Mouse (Mus musculus): ENCODE data around the gene Tspan13.
A peak's percentile ranks its signal among the peaks of the same experiment; 100 is the strongest.

Gene Tspan13

GRCm38 (mm10) chr12:36042348-36042778 is at the start of gene Tspan13:
Tspan13 (minus strand) TSS chr12:36042500.
- peak; percentile 85 for DNase-seq (ENCODE audit: low read depth, low spot score)

GRCm38 (mm10) chr12:36091964-36092363 is 49.7 kb upstream of the Tspan13 start:
- DNase-seq (ENCODE audit: low read depth, low spot score), result no peak

GRCm38 (mm10) chr12:36089221-36089620 is 46.9 kb upstream of the Tspan13 start:
- no peak for DNase-seq (ENCODE audit: low read depth, low spot score)

DNA sequence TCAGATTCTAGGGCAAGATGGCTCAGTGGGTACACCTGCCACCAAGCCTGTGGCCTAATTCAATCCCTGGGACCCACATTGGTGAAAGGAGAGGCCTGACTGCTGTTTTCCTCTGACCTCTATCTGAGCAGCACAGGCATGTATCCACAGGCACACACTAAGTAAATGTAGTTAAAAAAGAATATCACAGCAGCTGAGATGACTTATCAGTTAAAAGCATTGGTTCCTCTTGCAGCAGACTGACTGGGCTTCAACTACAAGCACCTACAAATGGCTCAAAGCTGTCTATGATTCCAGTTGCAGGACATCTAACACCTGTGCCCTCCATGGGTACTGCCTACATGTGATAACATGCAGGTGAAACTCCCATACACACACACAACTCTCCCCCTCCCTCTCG is 46.5 kb upstream of the Tspan13 start:
- DNase-seq (ENCODE audit: low read depth, low spot score), result no peak

DNA sequence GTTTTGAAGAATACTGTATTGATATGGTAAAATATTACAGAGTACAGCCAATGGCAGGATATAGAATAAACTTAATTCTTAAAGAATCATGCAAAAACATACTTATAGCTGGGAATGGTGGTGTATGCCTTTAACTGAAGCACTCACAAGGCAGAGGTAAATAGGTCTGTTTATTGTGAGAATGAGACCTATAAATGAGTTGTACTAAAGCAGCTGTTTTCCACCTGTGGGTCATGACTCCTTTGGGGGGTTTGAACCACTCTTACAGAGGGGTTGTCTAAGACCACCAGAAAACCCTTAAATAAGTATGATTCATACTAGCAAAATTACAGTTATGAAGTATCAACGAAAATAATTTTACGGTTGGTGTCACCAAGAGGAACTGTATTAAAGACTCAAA is 43.1 kb upstream of the Tspan13 start:
- DNase-seq (ENCODE audit: low read depth, low spot score), result no peak

GRCm38 (mm10) chr12:36078101-36078899 is 36.0 kb upstream of the Tspan13 start:
- no peak for DNase-seq (ENCODE audit: low read depth, low spot score)

- DNase-seq (ENCODE audit: low read depth, low spot score), result no peak
Observed at GRCm38 (mm10) chr12:36072860-36073259, 30.6 kb upstream of the Tspan13 start.

GRCm38 (mm10) chr12:36070231-36070630 is 27.9 kb upstream of the Tspan13 start:
- DNase-seq (ENCODE audit: low read depth, low spot score), result no peak

GRCm38 (mm10) chr12:36067538-36067937 is 25.2 kb upstream of the Tspan13 start:
- DNase-seq (ENCODE audit: low read depth, low spot score), result no peak

DNA sequence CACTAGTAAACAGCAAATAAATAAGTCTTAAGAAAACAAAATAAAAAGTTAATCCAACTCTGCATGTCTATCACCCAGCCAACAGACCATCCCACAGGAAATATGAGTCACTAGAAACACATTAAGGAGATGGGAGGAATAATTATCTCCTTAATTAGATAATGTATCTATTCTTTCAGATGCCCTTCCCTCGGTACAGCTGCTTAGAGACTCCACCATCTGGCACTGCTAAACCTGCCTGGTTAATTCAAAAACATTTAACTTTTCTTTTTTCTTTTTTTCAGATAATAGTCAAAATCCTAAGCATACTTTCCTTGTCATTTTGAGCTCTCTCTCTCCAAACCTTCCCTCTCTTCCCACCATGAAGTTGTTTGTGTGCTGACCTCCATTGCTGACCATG is 23.6 kb upstream of the Tspan13 start:
- no peak for DNase-seq (ENCODE audit: low read depth, low spot score)

DNA sequence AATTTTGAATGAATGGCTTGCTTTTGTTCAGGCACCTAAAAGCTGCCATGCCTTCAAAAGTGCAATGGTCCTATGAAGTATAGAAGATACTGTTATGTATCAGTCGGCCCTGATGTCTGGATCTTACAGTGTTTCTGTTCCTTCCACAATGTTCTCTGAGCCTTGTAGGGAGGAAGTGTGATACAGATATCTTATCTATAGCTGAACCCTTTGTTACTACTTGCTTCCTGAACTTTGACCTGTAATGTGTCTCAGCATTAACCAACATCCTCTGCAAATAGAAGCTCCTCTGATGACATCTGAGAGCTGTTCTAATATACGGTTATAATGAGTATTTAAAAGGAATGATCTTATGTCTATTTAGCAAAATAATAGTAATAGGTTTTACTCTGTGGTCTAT is 15.4 kb upstream of the Tspan13 start:
- DNase-seq (ENCODE audit: low read depth, low spot score), result no peak

DNA sequence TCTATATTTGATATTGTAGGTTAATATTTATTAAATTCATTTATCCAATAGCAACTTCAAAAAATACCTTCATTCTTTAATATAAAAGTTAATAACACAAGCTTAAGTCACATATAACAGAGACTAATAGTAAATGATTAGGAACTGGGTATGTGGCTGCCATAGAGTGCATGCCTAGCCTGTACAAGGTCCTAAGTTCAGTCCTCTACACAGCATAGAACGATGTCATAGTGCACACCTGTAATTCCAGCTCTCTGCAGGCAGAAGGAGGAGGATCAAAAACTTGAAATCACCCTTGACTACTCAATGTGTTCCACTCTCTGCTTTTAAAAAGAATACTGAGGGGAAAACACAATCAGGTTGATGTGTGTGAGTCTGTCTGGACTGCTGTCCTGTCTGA is 8.0 kb upstream of the Tspan13 start:
- DNase-seq (ENCODE audit: low read depth, low spot score), result no peak

GRCm38 (mm10) chr12:36047593-36047992 is 5.3 kb upstream of the Tspan13 start:
- no peak for DNase-seq (ENCODE audit: low read depth, low spot score)

- DNase-seq (ENCODE audit: low read depth, low spot score), result no peak
Observed at GRCm38 (mm10) chr12:36046196-36046595, 3.9 kb upstream of the Tspan13 start.

DNA sequence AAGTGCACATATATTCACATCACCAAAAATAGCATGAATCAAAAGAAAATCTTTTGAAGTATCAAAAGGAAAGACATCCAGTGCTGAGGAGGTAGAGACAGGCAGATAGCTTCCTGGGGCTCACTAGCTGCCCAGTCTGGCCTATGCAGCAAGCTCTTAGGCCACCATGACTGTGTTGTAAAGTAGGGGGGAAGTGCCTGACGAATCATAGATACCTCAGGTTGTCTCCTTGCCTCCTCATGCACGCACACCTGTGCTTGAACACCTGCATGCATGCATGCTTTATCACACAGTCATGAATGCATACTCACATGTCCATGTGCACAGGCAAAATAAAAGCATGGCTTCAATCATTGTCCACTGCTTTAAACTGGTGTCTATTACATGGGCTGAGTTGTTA is 2.4 kb upstream of the Tspan13 start:
- no peak for DNase-seq (ENCODE audit: low read depth, low spot score)

DNA sequence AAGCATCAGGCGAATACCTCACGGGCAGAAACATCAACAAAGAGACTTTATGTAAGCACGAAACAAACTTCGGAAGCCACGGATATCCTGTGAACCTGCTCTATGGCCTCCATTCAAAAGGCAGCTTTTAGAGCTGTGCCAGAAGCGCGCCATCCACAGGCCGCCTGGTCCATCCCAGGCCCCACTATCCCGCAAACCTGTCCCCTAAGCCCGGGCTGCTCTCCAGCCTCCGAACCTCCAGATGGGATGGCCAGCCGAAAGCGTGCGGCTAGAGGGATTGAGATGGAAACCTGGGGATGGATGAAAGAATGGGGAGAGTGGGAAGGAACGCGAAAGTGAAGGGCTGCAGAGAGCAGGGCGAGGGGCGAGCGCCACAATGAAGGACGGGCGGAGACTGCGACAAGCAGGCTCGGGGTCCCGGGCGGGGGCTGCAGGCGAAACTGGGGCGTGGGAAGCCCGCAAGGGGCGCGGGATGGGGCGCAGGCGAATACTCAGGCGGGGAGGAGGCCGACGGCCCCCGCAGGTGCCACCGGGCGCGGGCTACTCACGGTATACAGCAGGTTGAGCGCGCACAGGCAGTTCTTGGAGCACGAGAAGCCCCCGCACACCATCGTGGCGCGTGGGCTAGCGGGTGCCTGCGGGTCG is 475 bp downstream of the Tspan13 start:
- peak; percentile 32 for DNase-seq (ENCODE audit: low read depth, low spot score)

- DNase-seq (ENCODE audit: low read depth, low spot score), result no peak
Observed at GRCm38 (mm10) chr12:36041281-36041589, 1.1 kb downstream of the Tspan13 start.

- DNase-seq (ENCODE audit: low read depth, low spot score), result no peak
Observed at GRCm38 (mm10) chr12:36040571-36041280, 1.6 kb downstream of the Tspan13 start.

- no peak for DNase-seq (ENCODE audit: low read depth, low spot score)
Observed at GRCm38 (mm10) chr12:36039541-36040084, 2.7 kb downstream of the Tspan13 start.

GRCm38 (mm10) chr12:36036776-36037175 is 5.5 kb downstream of the Tspan13 start:
- DNase-seq (ENCODE audit: low read depth, low spot score), result no peak

DNA sequence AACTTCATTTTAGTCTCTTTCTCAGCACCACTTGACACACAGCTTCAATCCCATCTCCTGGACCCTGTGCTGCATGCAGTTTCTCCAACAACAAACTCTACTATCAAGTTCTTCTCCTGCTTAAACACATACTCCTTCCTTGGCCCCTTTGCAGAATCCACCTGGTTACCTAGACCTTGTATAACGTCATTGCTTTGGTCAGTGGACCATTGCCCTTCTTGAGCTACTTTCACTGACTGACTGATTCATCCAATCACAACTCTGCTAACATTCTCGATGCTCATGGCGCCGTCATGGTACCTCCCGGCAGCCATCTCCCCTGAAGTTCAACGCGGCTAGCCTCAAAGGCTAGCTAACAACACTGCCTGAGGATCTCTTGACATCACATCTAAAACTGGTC is 6.2 kb downstream of the Tspan13 start:
- DNase-seq (ENCODE audit: low read depth, low spot score), result no peak

- DNase-seq (ENCODE audit: low read depth, low spot score), result no peak
Observed at GRCm38 (mm10) chr12:36035501-36035900, 6.8 kb downstream of the Tspan13 start.
